11 mouse cellular contexts compared by ENCODE assay signal in the genomic region with DNA sequence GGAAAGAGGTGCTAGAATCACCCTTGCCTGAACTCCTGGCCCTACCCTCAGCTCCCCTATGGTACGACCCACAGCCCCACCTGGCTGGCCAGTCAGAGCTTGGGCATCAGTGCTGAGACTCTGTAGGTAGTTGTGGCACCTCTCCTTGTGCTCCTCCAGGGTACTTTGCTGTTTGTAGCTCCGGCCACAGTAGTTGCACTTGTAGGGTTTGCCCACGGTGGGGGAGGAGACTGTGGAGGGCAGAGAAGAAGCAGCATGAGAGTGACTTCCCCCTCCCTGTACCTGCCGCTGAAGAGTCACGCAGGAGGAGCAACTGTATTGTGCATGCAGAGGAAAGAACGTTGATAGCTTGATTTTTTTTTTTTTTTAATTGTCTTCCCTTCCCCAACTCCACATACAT. TPM values are rescaled to one million over a fixed set of nuclear protein-coding genes. Genes with fewer than 3 reads are reported as not detected.
DNase-seq lines count a peak whose midpoint lies in the region; ATAC-seq lines count a peak whose summit lies in the region.
"Had no signal": no experiment of that assay in that cellular context is flagged by ENCODE, and none has a peak within 500 bp of the region (broad histone marks: within the 10 kb centered on the region; RNA-seq: fewer than 3 reads in every experiment).

No protein-coding gene starts in this region.

- no peak overlapping the region; the same call in 1 of the 2 replicates for H3K9ac ChIP-seq in heart, embryonic 16.5 days (ENCODE audit: low read length)
- peak overlapping the region; percentile 24; the same call in 1 of the 2 replicates for H3K9ac ChIP-seq in hindbrain, embryonic 14.5 days
- H3K9ac ChIP-seq: limb, embryonic 13.5 days had no signal

- H3K27ac ChIP-seq in heart, embryonic 16.5 days (ENCODE audit: low read length) = no peak overlapping the region
- no peak overlapping the region for H3K27ac ChIP-seq in hindbrain, embryonic 14.5 days
- H3K27ac ChIP-seq: limb, embryonic 13.5 days had no signal

- H3K36me3 ChIP-seq in heart, embryonic 16.5 days (ENCODE audit: control insufficient read depth, insufficient read depth) = no peaks in the 10 kb centered on the region
- H3K36me3 ChIP-seq in hindbrain, embryonic 14.5 days (replicated peaks; ENCODE audit: control insufficient read depth, insufficient read depth) = peaks cover 86% of the 10 kb centered on the region

- ATAC-seq in heart, embryonic 16.5 days (replicated peaks; ENCODE audit: extremely low read depth, insufficient read depth, low FRiP score) = 0 out of 2 replicates have a peak, but pooled peaks have one; percentile 24
- ATAC-seq in hindbrain, embryonic 14.5 days (ENCODE audit: low FRiP score) = no peak
- ATAC-seq in neutrophil, adult 5-6 weeks (ENCODE audit: extremely low read depth, insufficient number of reproducible peaks, low FRiP score, poor library complexity, severe bottlenecking) = peak; percentile 32; the same call in 1 of the 2 replicates
- ATAC-seq in frontal cortex, adult (ENCODE audit: low TSS enrichment) = no peak

- 49% methylated on average over 6 of the region's 6 CpGs for WGBS in heart, embryonic 16.5 days
- WGBS in hindbrain, embryonic 14.5 days = 49% methylated on average over 6 of the region's 6 CpGs

- H3K4me1 ChIP-seq in heart, embryonic 16.5 days (ENCODE audit: control insufficient read depth, insufficient read depth, low read length) = 0 out of 2 replicates have a peak, but pooled peaks cover 3% of the 10 kb centered on the region
- H3K4me1 ChIP-seq in hindbrain, embryonic 14.5 days (replicated peaks; ENCODE audit: control insufficient read depth, insufficient read depth, low read length) = no peaks in the 10 kb centered on the region; the same call in 1 of the 2 replicates
- H3K4me1 ChIP-seq: limb, embryonic 13.5 days had no signal

- H3K4me3 ChIP-seq in heart, embryonic 16.5 days (ENCODE audit: low read length) = no peak overlapping the region
- H3K4me3 ChIP-seq in hindbrain, embryonic 14.5 days (replicated peaks; ENCODE audit: low read length) = no peak overlapping the region
- H3K4me3 ChIP-seq: limb, embryonic 13.5 days had no signal

- peak overlapping the region; percentile 17 for H3K4me2 ChIP-seq in heart, embryonic 16.5 days (ENCODE audit: low read depth, low read length)
- H3K4me2 ChIP-seq in hindbrain, embryonic 14.5 days (replicated peaks) = peak overlapping the region; percentile 22; the same call in 1 of the 2 replicates
- H3K4me2 ChIP-seq: limb, embryonic 13.5 days had no signal

- DNase-seq in heart, adult 9 months (ENCODE audit: low spot score in 2 of 2) = no peak
- peak; percentile 21 to 56 for DNase-seq in CD8-positive naive resting alpha-beta T cell, adult 2 months (ENCODE audit: low read depth in 2 of 2, low spot score in 2 of 2)
- DNase-seq in hindbrain, embryonic 14.5 days (ENCODE audit: low spot score) = no peak
- DNase-seq in right cerebral cortex, postnatal 14 days = no peak
- no peak for DNase-seq in gastrocnemius, postnatal 25 days
- DNase-seq: gastrocnemius, postnatal 10 days had no signal

- no peaks in the 10 kb centered on the region for H3K9me3 ChIP-seq in heart, embryonic 16.5 days (replicated peaks; ENCODE audit: control insufficient read depth, low read length)
- H3K9me3 ChIP-seq in hindbrain, embryonic 14.5 days (ENCODE audit: control insufficient read depth, low read length) = no peaks in the 10 kb centered on the region
- H3K9me3 ChIP-seq: limb, embryonic 13.5 days had no signal

- H3K27me3 ChIP-seq in heart, embryonic 16.5 days (ENCODE audit: control insufficient read depth, insufficient read depth, low read length) = no peaks in the 10 kb centered on the region
- H3K27me3 ChIP-seq in hindbrain, embryonic 14.5 days (ENCODE audit: control insufficient read depth, insufficient read depth, low read length) = no peaks in the 10 kb centered on the region
- H3K27me3 ChIP-seq: limb, embryonic 13.5 days had no signal

RNA-seq across cellular contexts. Expression of a gene that starts 9.2 kb away (rescaled TPM):
- polyA plus RNA-seq in heart, embryonic 16.5 days (2015; fragmentation: Nextera tagmentation; extraction: Ambion mirVana) = 1.1 and 1.5 TPM in 2 replicates
- polyA plus RNA-seq in hindbrain, embryonic 14.5 days (2014; fragmentation: Nextera tagmentation; extraction: Ambion mirVana) = 17.2 and 18.1 TPM in 2 replicates
- total RNA-seq in neutrophil, adult 5-6 weeks (2017) = 0.35 TPM in 1 of 2 replicates, not detected in the other
- 1 to 10 TPM in 1 of 2 experiments, under 1 TPM in 1; 0.35 to 1.6 TPM for total RNA-seq in gastrocnemius, postnatal 25 days (2021)
- total RNA-seq: MEL had no signal

RNA-seq across cellular contexts. Expression of a gene that starts 10.0 kb away (rescaled TPM):
- 316 and 332 TPM in 2 replicates for polyA plus RNA-seq in heart, embryonic 16.5 days (2015; fragmentation: Nextera tagmentation; extraction: Ambion mirVana)
- 450 and 573 TPM in 2 replicates for polyA plus RNA-seq in hindbrain, embryonic 14.5 days (2014; fragmentation: Nextera tagmentation; extraction: Ambion mirVana)
- total RNA-seq in neutrophil, adult 5-6 weeks (2017) = 404 and 420 TPM in 2 replicates
- total RNA-seq in gastrocnemius, postnatal 25 days (2021) = 100 to 1,000 TPM; 286 to 348 TPM

RNA-seq across cellular contexts. Expression of a gene that starts 37.3 kb away (rescaled TPM):
- polyA plus RNA-seq in heart, embryonic 16.5 days (2015; fragmentation: Nextera tagmentation; extraction: Ambion mirVana) = 15.0 and 15.3 TPM in 2 replicates
- 11.5 and 12.7 TPM in 2 replicates for polyA plus RNA-seq in hindbrain, embryonic 14.5 days (2014; fragmentation: Nextera tagmentation; extraction: Ambion mirVana)
- total RNA-seq in neutrophil, adult 5-6 weeks (2017) = 4.3 and 6.2 TPM in 2 replicates
- 10 to 100 TPM; 17.7 to 20.7 TPM for total RNA-seq in gastrocnemius, postnatal 25 days (2021)

RNA-seq across cellular contexts. Expression of a gene that starts 47.1 kb away (rescaled TPM):
- 3.9 and 5.4 TPM in 2 replicates for polyA plus RNA-seq in heart, embryonic 16.5 days (2015; fragmentation: Nextera tagmentation; extraction: Ambion mirVana)
- 1.5 and 1.8 TPM in 2 replicates for polyA plus RNA-seq in hindbrain, embryonic 14.5 days (2014; fragmentation: Nextera tagmentation; extraction: Ambion mirVana)
- total RNA-seq in neutrophil, adult 5-6 weeks (2017) = 1.3 and 1.6 TPM in 2 replicates
- total RNA-seq in gastrocnemius, postnatal 25 days (2021) = 1 to 10 TPM; 3.3 to 4.3 TPM

RNA-seq across cellular contexts. Expression of a gene that starts 59.5 kb away (rescaled TPM):
- polyA plus RNA-seq in heart, embryonic 16.5 days (2015; fragmentation: Nextera tagmentation; extraction: Ambion mirVana) = 69.8 and 73.5 TPM in 2 replicates
- 95.6 and 109 TPM in 2 replicates for polyA plus RNA-seq in hindbrain, embryonic 14.5 days (2014; fragmentation: Nextera tagmentation; extraction: Ambion mirVana)
- total RNA-seq in neutrophil, adult 5-6 weeks (2017) = 129 and 132 TPM in 2 replicates
- 10 to 100 TPM; 78.9 to 80.0 TPM for total RNA-seq in gastrocnemius, postnatal 25 days (2021)

Comparison
In these comparisons a context has a peak if more than half of its experiments do, and no peak if none do; other contexts are left out.
1. ATAC-seq: peak in heart, embryonic 16.5 days (single experiment) and neutrophil, adult 5-6 weeks (single experiment); none in hindbrain, embryonic 14.5 days (single experiment) and frontal cortex, adult (single experiment).
2. DNase-seq: peak in CD8-positive naive resting alpha-beta T cell, adult 2 months (2 of 2); none in heart, adult 9 months (0 of 2), hindbrain, embryonic 14.5 days (single experiment), right cerebral cortex, postnatal 14 days (single experiment) and gastrocnemius, postnatal 25 days (single experiment).